Mouse (Mus musculus): ENCODE results near the gene Arpc5l. TPM values are rescaled to one million over a fixed set of nuclear protein-coding genes. Genes with fewer than 3 reads are reported as not detected.

Arpc5l gene
- polyA plus RNA-seq, 1 experiment from 2014 or later = 82.8 TPM

DNA sequence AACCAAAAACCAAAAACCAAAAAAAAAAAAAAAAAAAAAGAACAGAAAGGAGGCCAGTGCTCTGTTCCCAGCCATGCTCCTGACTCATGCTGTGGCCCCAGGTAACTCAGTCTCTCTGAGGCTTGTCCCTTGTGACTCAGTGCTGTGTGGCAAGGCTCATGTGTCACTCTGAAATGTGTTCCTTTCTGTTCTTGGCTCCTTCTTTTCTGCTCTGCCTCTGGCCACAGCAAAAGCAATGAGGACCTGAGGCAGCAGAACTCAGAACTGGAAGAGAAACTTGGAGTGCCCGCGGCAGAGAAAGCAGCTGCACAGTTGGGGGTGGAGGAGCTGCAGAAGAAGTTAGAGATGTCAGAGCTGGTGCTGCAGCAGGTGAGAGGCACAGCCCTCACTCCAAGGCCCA lies 31.0 kb upstream of the Arpc5l start:
- Histone ChIP-seq H3K4me1 (ENCODE audit: control insufficient read depth in 2 of 2, insufficient read depth in 2 of 2, low read length in 2 of 2) (0 out of 4 replicates have a peak, but pooled peaks cover 0 to 2% of the 10 kb centered on the region in 2 experiments), H3K4me3 (ENCODE audit: control insufficient read depth in 1 of 2, insufficient read depth in 1 of 2, low read depth in 1 of 2, low read length in 2 of 2) (no peak overlapping the region), H3K9me3 (ENCODE audit: control insufficient read depth, low read length) (no peaks in the 10 kb centered on the region), H3K36me3 (ENCODE audit: control insufficient read depth, insufficient read depth, low read length) (no peaks in the 10 kb centered on the region), H3K27me3 (ENCODE audit: control insufficient read depth, insufficient read depth, low read length) (no peaks in the 10 kb centered on the region; the same call in 1 of the 2 replicates), H3K27ac (replicated peaks in 1 of 2; ENCODE audit: control insufficient read depth in 1 of 2, insufficient read depth in 1 of 2, low read depth in 2 of 2, low read length in 2 of 2) (no peak overlapping the region), H3K4me2 (ENCODE audit: low read length) (no peak overlapping the region), H3K9ac (ENCODE audit: low read length) (no peak overlapping the region)
- ATAC-seq (ENCODE audit: insufficient number of reproducible peaks, insufficient read depth, low FRiP score, low read depth) = no peak
- 20% methylated on average over 2 of the region's 2 CpGs for WGBS

GRCm38 (mm10) chr2:38975181-38975580 lies 30.0 kb upstream of the Arpc5l start:
- H3K9ac ChIP-seq (ENCODE audit: low read length) = no peak overlapping the region
- no peaks in the 10 kb centered on the region for H3K9me3 ChIP-seq (ENCODE audit: control insufficient read depth, low read length)
- H3K27ac ChIP-seq (replicated peaks in 1 of 2; ENCODE audit: control insufficient read depth in 1 of 2, insufficient read depth in 1 of 2, low read depth in 2 of 2, low read length in 2 of 2) = no peak overlapping the region
- H3K36me3 ChIP-seq (ENCODE audit: control insufficient read depth, insufficient read depth, low read length) = no peaks in the 10 kb centered on the region
- WGBS = 82% methylated on average over 3 of the region's 3 CpGs
- no peak overlapping the region for H3K4me2 ChIP-seq (ENCODE audit: low read length)
- H3K27me3 ChIP-seq (ENCODE audit: control insufficient read depth, insufficient read depth, low read length) = no peaks in the 10 kb centered on the region; the same call in 1 of the 2 replicates
- no peak overlapping the region for H3K4me3 ChIP-seq (ENCODE audit: control insufficient read depth in 1 of 2, insufficient read depth in 1 of 2, low read depth in 1 of 2, low read length in 2 of 2)
- H3K4me1 ChIP-seq (ENCODE audit: control insufficient read depth in 2 of 2, insufficient read depth in 2 of 2, low read length in 2 of 2) = 0 out of 4 replicates have a peak, but pooled peaks cover 0 to 2% of the 10 kb centered on the region in 2 experiments
- no peak for ATAC-seq (ENCODE audit: insufficient number of reproducible peaks, insufficient read depth, low FRiP score, low read depth)

- no peak overlapping the region for H3K4me2 ChIP-seq (ENCODE audit: low read length)
- no peaks in the 10 kb centered on the region for H3K36me3 ChIP-seq (ENCODE audit: control insufficient read depth, insufficient read depth, low read length)
- H3K27me3 ChIP-seq (ENCODE audit: control insufficient read depth, insufficient read depth, low read length) = no peaks in the 10 kb centered on the region; the same call in 1 of the 2 replicates
- no peak overlapping the region for H3K4me3 ChIP-seq (ENCODE audit: control insufficient read depth in 1 of 2, insufficient read depth in 1 of 2, low read depth in 1 of 2, low read length in 2 of 2)
- H3K9ac ChIP-seq (ENCODE audit: low read length) = no peak overlapping the region
- no peak for ATAC-seq (ENCODE audit: insufficient number of reproducible peaks, insufficient read depth, low FRiP score, low read depth)
- H3K9me3 ChIP-seq (ENCODE audit: control insufficient read depth, low read length) = no peaks in the 10 kb centered on the region
- 73% methylated on average over 20 of the region's 21 CpGs for WGBS
- H3K4me1 ChIP-seq (ENCODE audit: control insufficient read depth in 2 of 2, insufficient read depth in 2 of 2, low read length in 2 of 2) = 0 out of 4 replicates have a peak, but pooled peaks cover 0 to 2% of the 10 kb centered on the region in 2 experiments
- no peak overlapping the region for H3K27ac ChIP-seq (replicated peaks in 1 of 2; ENCODE audit: control insufficient read depth in 1 of 2, insufficient read depth in 1 of 2, low read depth in 2 of 2, low read length in 2 of 2)
These were observed 29.0 kb upstream of the Arpc5l start for GRCm38 (mm10) chr2:38975941-38976805.

GRCm38 (mm10) chr2:38977837-38978236 lies 27.3 kb upstream of the Arpc5l start:
- Histone ChIP-seq H3K4me2 (ENCODE audit: low read length) (no peak overlapping the region), H3K27me3 (ENCODE audit: control insufficient read depth, insufficient read depth, low read length) (no peaks in the 10 kb centered on the region; the same call in 1 of the 2 replicates), H3K36me3 (ENCODE audit: control insufficient read depth, insufficient read depth, low read length) (no peaks in the 10 kb centered on the region), H3K27ac (replicated peaks in 1 of 2; ENCODE audit: control insufficient read depth in 1 of 2, insufficient read depth in 1 of 2, low read depth in 2 of 2, low read length in 2 of 2) (no peak overlapping the region), H3K9me3 (ENCODE audit: control insufficient read depth, low read length) (no peaks in the 10 kb centered on the region), H3K4me1 (ENCODE audit: control insufficient read depth in 2 of 2, insufficient read depth in 2 of 2, low read length in 2 of 2) (0 out of 4 replicates have a peak, but pooled peaks cover 0 to 2% of the 10 kb centered on the region in 2 experiments), H3K9ac (ENCODE audit: low read length) (no peak overlapping the region), H3K4me3 (ENCODE audit: control insufficient read depth in 1 of 2, insufficient read depth in 1 of 2, low read depth in 1 of 2, low read length in 2 of 2) (no peak overlapping the region)
- ATAC-seq (ENCODE audit: insufficient number of reproducible peaks, insufficient read depth, low FRiP score, low read depth) = no peak
- WGBS = 63% methylated on average over 4 of the region's 4 CpGs

GRCm38 (mm10) chr2:38983456-38983855 lies 21.7 kb upstream of the Arpc5l start:
- H3K4me1 ChIP-seq (ENCODE audit: control insufficient read depth in 2 of 2, insufficient read depth in 2 of 2, low read length in 2 of 2) = no peaks in the 10 kb centered on the region
- H3K9ac ChIP-seq (ENCODE audit: low read length) = no peak overlapping the region
- 89% methylated on average over 2 of the region's 2 CpGs for WGBS
- no peak overlapping the region for H3K4me3 ChIP-seq (ENCODE audit: control insufficient read depth in 1 of 2, insufficient read depth in 1 of 2, low read depth in 1 of 2, low read length in 2 of 2)
- peaks cover 8% of the 10 kb centered on the region; the same call in 1 of the 2 replicates for H3K9me3 ChIP-seq (ENCODE audit: control insufficient read depth, low read length)
- H3K27me3 ChIP-seq (ENCODE audit: control insufficient read depth, insufficient read depth, low read length) = no peaks in the 10 kb centered on the region
- H3K4me2 ChIP-seq (ENCODE audit: low read length) = no peak overlapping the region
- H3K36me3 ChIP-seq (ENCODE audit: control insufficient read depth, insufficient read depth, low read length) = no peaks in the 10 kb centered on the region
- no peak for ATAC-seq (ENCODE audit: insufficient number of reproducible peaks, insufficient read depth, low FRiP score, low read depth)
- H3K27ac ChIP-seq (replicated peaks in 1 of 2; ENCODE audit: control insufficient read depth in 1 of 2, insufficient read depth in 1 of 2, low read depth in 2 of 2, low read length in 2 of 2) = no peak overlapping the region

DNA sequence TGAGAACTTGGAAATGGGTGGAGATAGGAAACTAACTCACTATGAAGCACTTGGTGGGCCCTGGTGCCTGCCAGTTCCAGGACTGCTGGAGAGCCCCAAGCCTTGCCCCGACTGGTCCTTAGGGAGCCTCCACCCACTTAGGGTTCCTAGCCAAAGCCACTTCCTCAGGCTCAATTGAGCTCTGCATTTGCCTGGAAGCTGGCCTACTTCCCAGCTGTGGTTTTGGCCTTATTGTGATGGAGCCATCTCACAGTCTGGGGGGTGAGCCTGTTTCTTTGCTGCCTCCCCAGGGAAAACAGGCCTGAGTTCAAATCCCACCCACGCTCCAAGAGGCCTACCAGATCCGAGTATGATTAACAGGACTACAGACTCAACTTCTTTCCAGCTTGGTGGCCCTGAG lies 18.6 kb upstream of the Arpc5l start:
- ATAC-seq (ENCODE audit: insufficient number of reproducible peaks, insufficient read depth, low FRiP score, low read depth) = no peak
- Histone ChIP-seq H3K36me3 (ENCODE audit: control insufficient read depth, insufficient read depth, low read length) (no peaks in the 10 kb centered on the region), H3K9me3 (ENCODE audit: control insufficient read depth, low read length) (peaks cover 8% of the 10 kb centered on the region; the same call in 1 of the 2 replicates), H3K27ac (replicated peaks in 1 of 2; ENCODE audit: control insufficient read depth in 1 of 2, insufficient read depth in 1 of 2, low read depth in 2 of 2, low read length in 2 of 2) (no peak overlapping the region), H3K27me3 (ENCODE audit: control insufficient read depth, insufficient read depth, low read length) (no peaks in the 10 kb centered on the region), H3K4me3 (ENCODE audit: control insufficient read depth in 1 of 2, insufficient read depth in 1 of 2, low read depth in 1 of 2, low read length in 2 of 2) (no peak overlapping the region), H3K4me2 (ENCODE audit: low read length) (no peak overlapping the region), H3K4me1 (ENCODE audit: control insufficient read depth in 2 of 2, insufficient read depth in 2 of 2, low read length in 2 of 2) (no peaks in the 10 kb centered on the region), H3K9ac (ENCODE audit: low read length) (no peak overlapping the region)
- WGBS = 77% methylated on average over 3 of the region's 3 CpGs

GRCm38 (mm10) chr2:38987371-38987770 lies 17.8 kb upstream of the Arpc5l start:
- Histone ChIP-seq H3K36me3 (ENCODE audit: control insufficient read depth, insufficient read depth, low read length) (no peaks in the 10 kb centered on the region), H3K27me3 (ENCODE audit: control insufficient read depth, insufficient read depth, low read length) (no peaks in the 10 kb centered on the region), H3K4me2 (ENCODE audit: low read length) (no peak overlapping the region), H3K4me3 (ENCODE audit: control insufficient read depth in 1 of 2, insufficient read depth in 1 of 2, low read depth in 1 of 2, low read length in 2 of 2) (no peak overlapping the region), H3K9ac (ENCODE audit: low read length) (no peak overlapping the region), H3K27ac (replicated peaks in 1 of 2; ENCODE audit: control insufficient read depth in 1 of 2, insufficient read depth in 1 of 2, low read depth in 2 of 2, low read length in 2 of 2) (no peak overlapping the region), H3K9me3 (ENCODE audit: control insufficient read depth, low read length) (peaks cover 8% of the 10 kb centered on the region; the same call in 1 of the 2 replicates), H3K4me1 (ENCODE audit: control insufficient read depth in 2 of 2, insufficient read depth in 2 of 2, low read length in 2 of 2) (no peaks in the 10 kb centered on the region)
- ATAC-seq (ENCODE audit: insufficient number of reproducible peaks, insufficient read depth, low FRiP score, low read depth) = no peak
- 38% methylated on average over 1 of the region's 1 CpGs for WGBS

All from heart, embryonic 14.5 days (tissue).